Mouse (Mus musculus): ENCODE measurements around the gene Olfr918. TPM values are rescaled to one million over a fixed set of nuclear protein-coding genes. Genes with fewer than 3 reads are reported as not detected.

Olfr918 gene
- polyA plus RNA-seq (2015; fragmentation: Illumina TruSeq; extraction: RNeasy Lipid Tissue Mini Kit (QIAGEN cat#74804); ENCODE audit: low read depth, low replicate concordance) = not detected

DNA sequence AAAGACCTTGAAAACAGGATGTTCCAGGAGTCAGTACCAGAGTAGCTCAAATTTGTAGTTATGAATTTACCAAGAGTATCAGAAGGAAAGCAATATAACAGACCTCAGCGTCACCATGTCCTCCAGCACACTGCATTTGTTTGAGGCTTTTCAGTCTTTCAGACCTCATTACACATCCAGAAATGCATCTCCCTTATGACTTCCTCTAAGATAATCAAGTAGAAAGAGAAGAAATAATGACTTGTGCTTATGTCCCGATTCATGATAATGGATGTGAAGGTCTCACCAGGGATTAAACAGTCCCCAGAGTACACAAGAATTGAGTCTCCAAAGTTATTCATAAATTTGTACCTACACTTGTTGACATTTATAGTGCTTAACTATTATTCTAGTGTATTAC lies at the start of gene Olfr918:
Olfr918 (minus strand) TSS at position 101 of the 400 bp plus-strand sequence.

DNA sequence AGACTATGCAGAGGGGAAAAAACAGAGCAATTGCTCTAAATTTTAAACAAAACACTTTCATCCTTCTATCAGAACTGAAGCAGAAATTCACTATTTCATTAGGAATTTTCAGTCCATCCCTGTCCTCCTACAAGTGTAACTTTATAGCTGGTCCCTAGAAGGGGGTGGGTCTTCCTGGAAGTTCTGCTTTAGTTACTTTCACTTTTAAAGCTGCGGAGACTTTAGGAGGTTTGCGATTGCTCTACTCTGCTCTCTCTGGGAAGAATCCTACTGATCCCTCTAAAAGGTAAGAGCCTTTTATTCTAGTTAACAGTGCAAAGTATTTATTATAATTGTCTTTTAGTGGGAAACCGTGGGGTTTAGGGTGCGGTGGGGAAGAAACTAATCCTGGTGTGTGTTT lies 43.7 kb upstream of the Olfr918 start, which contains the start of gene Vwa5a:
Vwa5a (plus strand) TSS at position 167 of the 400 bp plus-strand sequence.

GRCm38 (mm10) chr9:38665742-38666141 lies 8.7 kb downstream of the Olfr918 start, which contains the start of gene Olfr917:
Gene Olfr917 (minus strand): TSS chr9:38665842.

DNA sequence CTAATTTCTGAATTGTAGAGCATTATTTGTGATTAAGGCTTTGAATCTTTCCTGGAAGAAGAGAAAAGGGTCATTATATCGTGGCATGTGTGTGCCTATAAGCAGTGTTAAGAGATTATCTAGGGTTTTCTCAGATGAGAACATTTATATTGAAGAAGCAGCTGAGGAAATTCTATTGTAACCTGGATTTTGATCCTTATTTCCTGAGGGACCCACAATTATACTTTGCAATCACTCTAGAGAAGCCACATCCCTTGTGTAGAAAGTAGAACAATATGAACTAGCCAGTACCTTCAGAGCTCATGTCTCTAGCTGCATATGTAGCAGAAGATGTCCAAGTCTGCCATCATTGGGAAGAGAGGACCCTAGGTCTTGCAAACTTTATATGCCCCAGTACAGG lies 14.6 kb downstream of the Olfr918 start, which contains the start of gene Olfr916:
Olfr916 (minus strand) TSS at position 101 of the 400 bp plus-strand sequence.

Other genes starting within 250 kb of the Olfr918 start
- not detected for gene Olfr901, start 245.1 kb downstream of the Olfr918 start, polyA plus RNA-seq (2015; fragmentation: Illumina TruSeq; extraction: RNeasy Lipid Tissue Mini Kit (QIAGEN cat#74804); ENCODE audit: low read depth, low replicate concordance)
- not detected for gene Olfr902, start 226.9 kb downstream of the Olfr918 start, polyA plus RNA-seq (2015; fragmentation: Illumina TruSeq; extraction: RNeasy Lipid Tissue Mini Kit (QIAGEN cat#74804); ENCODE audit: low read depth, low replicate concordance)
- not detected for gene Olfr904, start 211.5 kb downstream of the Olfr918 start, polyA plus RNA-seq (2015; fragmentation: Illumina TruSeq; extraction: RNeasy Lipid Tissue Mini Kit (QIAGEN cat#74804); ENCODE audit: low read depth, low replicate concordance)
- gene Olfr905, start 203.5 kb downstream of the Olfr918 start, polyA plus RNA-seq (2015; fragmentation: Illumina TruSeq; extraction: RNeasy Lipid Tissue Mini Kit (QIAGEN cat#74804); ENCODE audit: low read depth, low replicate concordance) = not detected
- not detected for gene Olfr906, start 187.5 kb downstream of the Olfr918 start, polyA plus RNA-seq (2015; fragmentation: Illumina TruSeq; extraction: RNeasy Lipid Tissue Mini Kit (QIAGEN cat#74804); ENCODE audit: low read depth, low replicate concordance)
- gene Olfr907, start 178.8 kb downstream of the Olfr918 start, polyA plus RNA-seq (2015; fragmentation: Illumina TruSeq; extraction: RNeasy Lipid Tissue Mini Kit (QIAGEN cat#74804); ENCODE audit: low read depth, low replicate concordance) = not detected
- not detected for gene Olfr911-ps1, start 153.0 kb downstream of the Olfr918 start, polyA plus RNA-seq (2015; fragmentation: Illumina TruSeq; extraction: RNeasy Lipid Tissue Mini Kit (QIAGEN cat#74804); ENCODE audit: low read depth, low replicate concordance)
- not detected for gene Olfr910, start 136.8 kb downstream of the Olfr918 start, polyA plus RNA-seq (2015; fragmentation: Illumina TruSeq; extraction: RNeasy Lipid Tissue Mini Kit (QIAGEN cat#74804); ENCODE audit: low read depth, low replicate concordance)
- not detected for gene Olfr912, start 94.4 kb downstream of the Olfr918 start, polyA plus RNA-seq (2015; fragmentation: Illumina TruSeq; extraction: RNeasy Lipid Tissue Mini Kit (QIAGEN cat#74804); ENCODE audit: low read depth, low replicate concordance)
- gene Olfr913, start 81.8 kb downstream of the Olfr918 start, polyA plus RNA-seq (2015; fragmentation: Illumina TruSeq; extraction: RNeasy Lipid Tissue Mini Kit (QIAGEN cat#74804); ENCODE audit: low read depth, low replicate concordance) = not detected
- not detected for gene Olfr914, start 69.5 kb downstream of the Olfr918 start, polyA plus RNA-seq (2015; fragmentation: Illumina TruSeq; extraction: RNeasy Lipid Tissue Mini Kit (QIAGEN cat#74804); ENCODE audit: low read depth, low replicate concordance)
- not detected for gene Olfr916, start 14.7 kb downstream of the Olfr918 start, polyA plus RNA-seq (2015; fragmentation: Illumina TruSeq; extraction: RNeasy Lipid Tissue Mini Kit (QIAGEN cat#74804); ENCODE audit: low read depth, low replicate concordance)
- not detected for gene Olfr917, start 8.8 kb downstream of the Olfr918 start, polyA plus RNA-seq (2015; fragmentation: Illumina TruSeq; extraction: RNeasy Lipid Tissue Mini Kit (QIAGEN cat#74804); ENCODE audit: low read depth, low replicate concordance)
- gene Olfr919, start 29.1 kb upstream of the Olfr918 start, polyA plus RNA-seq (2015; fragmentation: Illumina TruSeq; extraction: RNeasy Lipid Tissue Mini Kit (QIAGEN cat#74804); ENCODE audit: low read depth, low replicate concordance) = not detected
- gene Vwa5a, start 43.7 kb upstream of the Olfr918 start, polyA plus RNA-seq (2015; fragmentation: Illumina TruSeq; extraction: RNeasy Lipid Tissue Mini Kit (QIAGEN cat#74804); ENCODE audit: low read depth, low replicate concordance) = 12.1 TPM
- 0.09 TPM for gene Olfr920, start 77.7 kb upstream of the Olfr918 start, polyA plus RNA-seq (2015; fragmentation: Illumina TruSeq; extraction: RNeasy Lipid Tissue Mini Kit (QIAGEN cat#74804); ENCODE audit: low read depth, low replicate concordance)
- gene Olfr921, start 98.5 kb upstream of the Olfr918 start, polyA plus RNA-seq (2015; fragmentation: Illumina TruSeq; extraction: RNeasy Lipid Tissue Mini Kit (QIAGEN cat#74804); ENCODE audit: low read depth, low replicate concordance) = not detected
- gene Olfr922, start 140.0 kb upstream of the Olfr918 start, polyA plus RNA-seq (2015; fragmentation: Illumina TruSeq; extraction: RNeasy Lipid Tissue Mini Kit (QIAGEN cat#74804); ENCODE audit: low read depth, low replicate concordance) = not detected
- not detected for gene Olfr923, start 151.9 kb upstream of the Olfr918 start, polyA plus RNA-seq (2015; fragmentation: Illumina TruSeq; extraction: RNeasy Lipid Tissue Mini Kit (QIAGEN cat#74804); ENCODE audit: low read depth, low replicate concordance)
- not detected for gene Olfr924, start 169.8 kb upstream of the Olfr918 start, polyA plus RNA-seq (2015; fragmentation: Illumina TruSeq; extraction: RNeasy Lipid Tissue Mini Kit (QIAGEN cat#74804); ENCODE audit: low read depth, low replicate concordance)
- gene Olfr26, start 180.5 kb upstream of the Olfr918 start, polyA plus RNA-seq (2015; fragmentation: Illumina TruSeq; extraction: RNeasy Lipid Tissue Mini Kit (QIAGEN cat#74804); ENCODE audit: low read depth, low replicate concordance) = not detected
- not detected for gene Olfr926, start 202.5 kb upstream of the Olfr918 start, polyA plus RNA-seq (2015; fragmentation: Illumina TruSeq; extraction: RNeasy Lipid Tissue Mini Kit (QIAGEN cat#74804); ENCODE audit: low read depth, low replicate concordance)